Mouse (Mus musculus): ENCODE data around the gene Olfr524.

GRCm38 (mm10) chr7:140172936-140173335, 32.8 kb downstream of the Olfr524 start, which contains the start of gene Olfr523:
- no peak for TF ChIP-seq EP300 (IDR thresholded peaks at IDR 0.05; ENCODE audit: insufficient read depth, low read depth, low read length)
- TF ChIP-seq POLR2A (IDR thresholded peaks at IDR 0.05; ENCODE audit: insufficient read depth, low read depth, low read length), result no peak
- no peak for TF ChIP-seq CTCF (IDR thresholded peaks at IDR 0.05)

Data from heart, adult 2 months (tissue).